Mouse (Mus musculus) layer of hippocampus, postnatal 36 days (tissue): ENCODE results near the gene Cdca5. TPM values are rescaled to one million over a fixed set of nuclear protein-coding genes. Genes with fewer than 3 reads are reported as not detected.
"Not testable (repeated sequence)": the region's sequence is repeated elsewhere in the genome, so short reads cannot be mapped to it uniquely, and the experiment has no call there.

ENCODE experiments used
- DNase-seq, 2 experiments: peaks; one replicate each; pipeline ENCODE4 v3.0.0; 2022
- total RNA-seq, 2 experiments: library from RNA; stranded (reverse); gene quantifications; 2 replicates each; pipeline ENCODE4 v1.2.3; 2021

Cdca5 gene
- total RNA-seq, 2 experiments from 2014 or later, result 0.17 to 0.43 TPM

DNA sequence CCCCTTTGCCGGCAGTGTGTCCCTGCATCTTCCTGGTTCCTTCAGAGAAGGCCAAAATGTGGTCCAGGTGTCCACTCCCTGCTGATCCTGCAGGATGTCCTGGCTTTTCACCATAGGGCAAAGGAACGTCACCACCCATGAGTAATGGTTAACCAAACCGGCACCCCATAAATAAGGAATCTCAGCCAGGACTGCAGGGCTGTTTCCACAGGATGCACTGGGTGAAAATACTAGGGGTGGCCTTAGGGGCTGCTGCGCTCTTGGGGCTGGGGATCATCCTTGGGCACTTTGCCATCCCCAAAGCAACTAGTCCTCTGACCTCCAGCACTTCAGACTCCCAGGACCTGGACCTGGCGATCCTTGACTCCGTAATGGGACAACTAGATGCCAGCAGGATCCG is 20.8 kb downstream of the Cdca5 start, which contains the start of gene Naaladl1:
Naaladl1 (plus strand) TSS at position 197 of the 400 bp plus-strand sequence.
- DNase-seq, result no peak

DNA sequence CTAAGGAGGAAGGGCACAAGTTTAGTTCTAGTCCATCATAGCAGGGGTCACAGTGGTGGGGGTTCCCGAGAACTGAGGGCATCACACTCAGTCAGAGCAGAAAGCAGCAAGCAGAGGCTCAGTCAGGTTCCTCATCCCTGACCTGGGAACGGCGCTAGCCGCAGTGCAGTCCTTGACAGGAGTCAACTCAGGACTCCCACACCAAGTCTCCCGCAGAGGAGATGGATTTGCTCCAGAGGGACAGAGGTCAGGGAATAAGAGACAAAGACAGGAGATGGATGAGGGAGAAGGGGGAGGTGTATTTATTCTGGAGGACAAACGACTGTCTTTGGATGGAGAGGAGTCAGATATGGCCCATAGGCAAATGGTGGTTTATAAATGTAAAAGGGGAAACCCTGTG is 28.3 kb downstream of the Cdca5 start:
- no peak for DNase-seq

DNA sequence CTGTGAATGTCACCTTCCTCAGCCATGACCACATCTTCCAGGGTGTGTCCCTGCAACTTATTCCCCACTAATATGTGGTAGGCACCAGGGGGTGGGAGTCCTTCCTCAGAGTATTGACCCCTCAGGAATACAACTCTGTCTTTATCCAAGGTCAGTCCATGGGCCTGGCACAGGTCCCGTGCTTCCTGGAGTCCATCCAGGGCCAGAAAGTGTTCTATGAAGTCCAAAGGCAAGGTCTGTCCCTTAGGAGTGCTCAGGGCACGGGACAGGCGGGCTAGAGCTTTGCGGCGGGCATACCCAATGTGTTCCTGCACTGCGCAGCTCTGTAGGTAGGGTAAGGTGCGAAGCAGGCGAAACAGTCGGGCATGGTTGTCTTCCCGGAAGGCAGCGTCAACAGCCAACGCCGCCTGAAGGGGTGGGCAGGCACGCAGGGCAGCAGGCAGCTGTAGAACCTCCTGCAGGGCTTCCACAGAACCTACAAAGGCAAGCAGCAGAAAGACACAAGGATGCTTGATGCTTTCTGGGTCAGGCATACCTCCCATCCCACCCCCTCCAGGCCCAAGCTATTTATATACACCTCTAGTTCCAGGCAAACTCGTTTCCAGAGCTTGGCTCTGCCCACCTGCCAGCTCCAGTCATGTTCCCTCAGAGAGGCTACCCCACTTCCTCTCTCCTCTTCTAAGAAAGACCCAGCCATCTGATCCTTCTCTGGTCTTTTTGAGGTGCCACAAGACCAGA is 31.5 kb downstream of the Cdca5 start:
- DNase-seq, result no peak

DNA sequence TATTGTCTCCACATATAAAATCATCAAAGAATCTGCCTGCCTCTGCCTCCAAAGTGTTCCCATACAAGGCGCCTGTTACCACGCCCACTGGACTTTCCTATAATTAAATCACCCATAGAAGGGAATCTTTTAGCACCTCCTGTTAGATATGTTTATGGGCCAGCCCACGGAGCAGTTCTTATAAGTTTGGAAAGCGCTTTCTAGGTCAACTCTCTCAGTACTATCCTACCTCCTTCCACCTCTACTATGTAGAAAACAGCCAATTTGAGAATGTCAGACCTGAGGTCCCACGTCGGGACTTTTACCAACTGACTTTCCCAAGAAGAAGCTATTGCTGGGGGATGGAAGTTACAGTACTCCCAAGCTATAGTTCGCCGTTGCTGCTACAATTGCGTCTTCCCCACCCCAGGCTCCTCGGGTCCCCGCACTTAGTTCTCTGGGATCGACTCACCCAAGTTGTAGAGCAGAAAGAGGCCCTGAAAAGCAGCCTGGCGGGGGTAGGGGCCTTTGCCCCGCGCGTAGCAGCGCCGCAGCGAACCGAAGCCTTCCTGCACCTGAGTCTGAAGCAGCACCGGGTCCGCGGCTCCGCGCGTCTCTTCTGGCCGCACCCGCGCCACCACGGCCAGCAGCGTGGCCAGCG is 32.7 kb downstream of the Cdca5 start:
- DNase-seq, result no peak

DNA sequence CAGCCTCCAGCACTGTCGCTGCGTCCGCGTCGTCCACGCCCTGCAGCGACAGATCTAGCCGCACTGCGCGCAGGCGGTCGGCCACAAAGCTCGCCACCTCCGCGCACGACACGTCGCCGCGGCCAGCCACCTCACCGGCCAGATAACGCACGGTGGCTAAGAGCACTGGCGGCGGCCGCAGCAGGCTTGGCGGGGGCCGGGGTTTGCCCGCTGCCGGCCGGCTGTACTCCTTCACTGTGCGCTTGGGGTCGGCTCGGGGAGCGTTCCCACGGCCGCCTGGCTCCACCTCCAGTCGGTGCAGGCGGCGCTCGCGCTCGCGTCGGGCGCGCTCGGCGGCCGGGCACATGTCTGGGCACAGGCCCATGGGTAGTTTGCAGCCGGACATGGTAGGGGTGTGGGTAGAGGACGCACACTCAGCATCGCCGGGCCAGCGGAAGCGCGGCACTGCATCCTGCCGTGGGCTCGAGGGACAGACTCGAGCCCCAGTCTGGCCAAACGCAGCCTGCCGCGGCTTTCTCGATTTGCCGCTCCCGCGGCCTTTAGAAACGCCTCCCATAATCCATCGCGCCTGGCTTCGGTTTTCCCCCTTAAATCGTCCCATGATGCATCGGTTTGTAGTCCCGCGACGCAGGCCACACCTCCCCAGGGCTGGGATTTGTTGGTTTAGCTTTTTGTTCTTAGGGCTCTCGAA is 33.3 kb downstream of the Cdca5 start, which contains the start of gene Sac3d1:
Sac3d1 (minus strand) TSS at position 665 of the 691 bp plus-strand sequence.
- peak; percentile 88 to 91 for DNase-seq

DNA sequence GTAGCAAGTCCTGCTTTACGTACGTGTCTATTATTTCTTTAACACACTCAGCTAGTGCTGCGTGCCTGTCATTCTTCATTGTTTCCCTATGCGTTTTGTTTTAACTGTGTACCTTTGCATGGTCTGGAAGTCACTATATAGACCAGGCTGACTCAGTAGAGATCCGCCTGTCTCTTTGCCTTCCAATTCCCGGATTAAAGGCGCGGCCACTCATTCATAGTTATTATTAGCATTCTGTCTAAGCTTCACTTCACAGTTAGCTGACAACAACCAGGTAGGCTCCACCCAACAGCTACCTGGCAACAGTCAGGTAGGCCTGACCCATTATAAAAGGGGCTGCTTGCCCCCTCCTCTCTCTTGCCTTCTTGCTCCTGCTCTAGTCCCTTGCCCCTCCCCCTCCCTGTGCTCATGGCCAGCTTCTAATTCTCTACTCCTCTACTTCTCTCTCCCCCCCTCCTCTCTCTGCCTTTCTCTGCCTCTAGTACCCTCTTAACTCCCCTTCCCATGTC is 33.9 kb downstream of the Cdca5 start:
- DNase-seq, result no peak

DNA sequence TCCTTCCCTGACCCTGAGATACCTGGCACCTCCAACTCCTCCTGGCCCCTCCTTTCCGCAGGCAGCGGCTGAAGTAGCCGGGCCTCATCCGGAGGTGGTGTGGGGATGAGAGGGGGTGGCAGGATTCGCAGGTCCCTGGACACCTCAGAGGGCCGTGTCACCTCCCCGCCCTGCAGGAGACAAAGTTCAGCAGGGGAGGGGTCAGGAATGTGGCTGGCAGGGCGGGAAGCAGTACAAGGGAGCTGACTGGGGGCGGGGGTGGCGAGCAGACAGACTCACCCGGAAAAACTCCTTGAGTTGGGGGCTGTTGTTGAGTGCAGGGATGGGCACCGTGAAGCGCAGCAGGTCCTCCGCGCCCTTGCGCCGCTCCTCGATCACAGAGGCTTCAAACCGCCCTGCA is 37.0 kb downstream of the Cdca5 start:
- DNase-seq, result no peak

DNA sequence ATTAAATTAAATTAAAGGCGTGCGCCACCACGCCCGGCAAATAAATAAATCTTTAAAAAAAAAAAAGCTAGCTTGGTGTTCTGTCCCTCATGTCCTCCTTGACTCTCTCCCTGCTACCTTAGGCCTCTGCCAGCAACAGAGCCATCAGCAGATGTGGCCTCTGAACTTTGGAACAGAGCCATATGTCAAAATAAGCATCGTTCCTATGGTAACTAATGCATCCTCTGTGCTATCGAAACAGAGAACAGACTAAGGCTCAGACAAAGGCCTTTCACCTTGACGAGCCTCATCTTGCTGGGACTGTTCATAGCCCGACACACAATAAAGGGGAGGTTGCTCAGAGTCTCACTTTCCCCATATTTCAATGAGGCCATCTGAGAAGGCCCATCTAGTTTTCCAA is 38.5 kb downstream of the Cdca5 start:
- DNase-seq, result no peak

DNA sequence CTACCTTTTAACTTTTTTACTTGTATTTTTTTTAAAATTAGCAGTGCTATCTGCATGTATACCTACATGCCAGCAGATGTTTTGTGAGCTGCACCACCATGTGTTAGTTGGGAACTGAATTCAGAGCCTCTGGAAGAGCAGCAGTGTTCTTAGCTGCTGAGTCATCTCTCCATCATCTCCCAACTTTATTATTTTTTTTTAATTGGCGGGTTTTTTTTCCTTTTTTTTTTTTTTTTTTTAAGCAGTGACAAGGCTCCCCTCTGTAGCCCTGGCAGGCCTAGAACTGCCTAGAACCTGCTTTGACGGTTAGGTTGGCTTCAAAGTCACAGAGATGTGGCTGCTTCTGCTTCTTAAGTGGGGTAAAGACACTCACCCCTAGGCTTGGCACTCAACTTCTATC is 40.1 kb downstream of the Cdca5 start:
- no peak for DNase-seq

DNA sequence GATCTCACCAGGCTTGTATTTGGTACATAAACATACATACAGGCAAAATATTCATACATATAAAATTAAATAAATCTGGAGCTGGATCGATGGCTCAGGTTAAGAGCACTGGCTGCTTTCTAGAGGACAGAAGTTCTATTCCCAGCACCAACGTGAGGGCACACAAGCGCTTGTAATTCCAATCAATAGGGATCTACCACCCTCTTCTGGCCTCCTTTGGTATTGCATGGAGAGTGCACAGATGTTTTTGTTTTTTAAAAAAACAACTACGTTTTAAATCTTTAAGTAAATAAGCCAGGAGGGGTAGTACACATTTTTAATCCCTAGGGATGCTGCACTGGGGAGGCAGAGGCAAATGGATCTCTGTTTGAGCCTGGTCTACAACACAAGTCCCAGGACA is 41.5 kb downstream of the Cdca5 start:
- no peak for DNase-seq

DNA sequence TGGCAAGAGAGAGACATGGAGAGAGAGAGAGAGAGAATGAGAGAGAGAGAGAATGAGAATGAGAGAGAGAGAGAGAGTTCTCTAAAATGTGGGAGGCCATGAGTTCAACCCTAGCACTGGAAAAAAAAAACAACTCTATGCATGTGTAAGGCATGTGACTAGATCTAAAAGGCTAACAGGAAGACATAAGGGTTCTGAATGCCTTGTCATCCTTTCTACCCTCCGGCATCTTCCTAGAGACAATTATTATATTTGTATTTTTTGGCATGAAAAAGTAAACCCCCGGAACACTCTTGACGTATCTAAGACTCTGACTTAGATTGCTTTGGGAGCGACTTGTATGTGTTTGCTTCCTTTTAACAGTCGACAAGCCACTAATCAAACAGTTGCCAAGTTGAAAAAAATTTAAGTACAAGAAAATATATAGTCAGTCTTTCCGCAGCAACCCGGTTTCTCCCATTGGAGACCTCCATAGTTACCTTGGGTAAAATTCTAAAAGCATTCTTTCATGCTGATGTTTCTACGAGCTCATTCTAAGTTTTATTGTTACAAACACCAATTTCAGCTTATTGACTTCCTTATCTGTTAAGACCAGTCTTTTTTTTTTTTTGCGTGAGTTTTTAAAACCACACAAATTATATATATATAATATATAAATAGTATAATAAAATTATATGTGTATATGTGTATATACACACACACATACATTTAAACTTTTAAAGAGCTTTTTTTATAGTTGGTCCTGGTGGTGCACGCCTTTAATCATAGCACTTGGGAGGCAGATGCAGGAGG is 42.2 kb downstream of the Cdca5 start:
- no peak for DNase-seq

DNA sequence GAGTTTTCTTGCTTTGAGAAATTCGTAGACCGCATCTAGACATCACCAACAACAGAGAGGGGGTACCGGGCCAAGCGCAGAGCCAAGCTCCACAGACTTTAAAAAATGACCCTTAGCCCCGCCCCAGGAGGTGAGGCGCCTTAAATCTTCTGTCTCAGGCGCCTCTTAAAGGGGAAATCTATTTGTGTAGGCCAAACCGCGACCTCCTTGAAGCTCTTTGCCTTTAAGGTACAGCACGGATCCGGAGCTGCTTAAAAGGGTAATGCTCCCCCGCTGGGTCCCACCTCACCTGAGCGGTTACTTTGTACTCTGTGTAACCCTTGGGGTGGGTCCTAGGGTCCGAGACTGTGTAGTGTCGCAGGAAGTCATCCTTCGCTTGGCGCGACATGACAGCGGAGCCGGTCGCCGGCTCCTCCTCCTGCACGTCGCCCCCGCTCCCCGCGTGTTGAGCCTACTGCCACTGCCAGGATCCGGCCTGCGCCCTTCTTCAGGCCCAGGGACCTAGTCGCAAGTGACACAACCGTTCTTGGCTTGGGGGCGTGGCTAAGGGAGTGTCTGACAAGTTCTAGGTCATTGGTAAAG is 43.1 kb downstream of the Cdca5 start, which contains the start of gene Snx15:
Snx15 (minus strand) TSS at position 545 of the 582 bp plus-strand sequence.
- DNase-seq, result peak; percentile 94

DNA sequence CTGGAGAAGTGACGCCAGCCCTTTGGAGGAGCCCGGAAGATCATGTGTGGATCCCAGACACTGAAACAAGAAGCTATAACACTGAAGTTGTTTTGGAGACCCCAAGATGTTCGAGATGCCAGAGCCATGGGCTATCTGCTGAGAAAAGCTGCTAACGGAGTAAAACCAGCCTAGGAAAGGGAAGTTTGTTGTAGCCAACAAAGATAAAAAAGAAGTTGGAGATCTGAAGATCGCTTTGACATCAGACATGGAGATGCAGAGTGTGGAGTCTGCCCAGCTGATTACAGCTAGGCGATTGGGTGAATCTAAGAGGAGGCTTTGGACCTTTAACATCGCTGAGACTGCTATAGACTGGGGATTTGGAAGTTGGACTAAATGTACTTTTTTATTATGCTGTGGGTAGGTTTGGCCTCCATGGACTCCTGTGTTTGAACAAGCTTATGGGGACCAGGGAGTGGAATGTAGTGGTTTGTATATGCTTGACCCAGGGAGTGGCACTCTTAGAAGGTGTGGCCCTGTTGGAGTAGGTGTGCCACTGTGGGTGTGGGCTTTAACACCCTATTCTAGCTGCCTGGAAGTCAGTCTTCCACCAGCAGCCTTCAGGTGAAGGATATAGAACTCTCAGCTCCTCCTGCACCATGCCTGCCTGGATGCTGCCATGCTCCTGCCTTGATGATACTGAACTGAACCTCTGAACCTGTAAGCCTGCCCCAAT is 45.8 kb downstream of the Cdca5 start:
- DNase-seq, result not testable (repeated sequence)

DNA sequence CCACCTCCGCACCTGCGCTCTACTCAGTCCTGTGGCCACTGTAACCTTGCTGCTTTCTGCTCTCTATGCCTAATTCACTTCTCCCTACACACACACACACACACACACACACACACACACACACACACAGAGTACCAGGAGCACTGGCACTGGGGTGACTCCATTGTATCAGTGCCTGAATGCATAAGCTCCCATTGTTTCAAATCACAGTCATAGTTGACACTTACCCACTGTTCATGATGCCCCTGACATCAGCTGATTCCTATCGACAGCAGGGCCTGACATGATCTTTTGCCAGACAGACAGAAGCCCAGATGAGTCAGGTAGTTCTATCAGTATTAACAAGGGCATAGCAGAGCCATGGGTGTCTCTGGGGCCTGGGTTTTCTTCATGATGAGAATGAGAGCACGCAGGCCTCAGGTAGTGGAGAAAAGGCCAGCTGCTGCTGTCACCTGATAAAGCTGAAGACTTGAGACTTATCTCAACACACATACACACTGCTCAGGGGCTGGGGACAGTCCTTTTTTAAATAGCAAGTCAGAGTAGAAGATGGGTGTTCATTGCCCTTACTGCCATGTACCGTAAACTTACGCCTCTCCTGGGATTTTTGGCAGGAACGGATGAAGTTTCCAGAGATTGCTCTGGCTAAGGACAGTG is 47.5 kb downstream of the Cdca5 start:
- DNase-seq, result no peak

DNA sequence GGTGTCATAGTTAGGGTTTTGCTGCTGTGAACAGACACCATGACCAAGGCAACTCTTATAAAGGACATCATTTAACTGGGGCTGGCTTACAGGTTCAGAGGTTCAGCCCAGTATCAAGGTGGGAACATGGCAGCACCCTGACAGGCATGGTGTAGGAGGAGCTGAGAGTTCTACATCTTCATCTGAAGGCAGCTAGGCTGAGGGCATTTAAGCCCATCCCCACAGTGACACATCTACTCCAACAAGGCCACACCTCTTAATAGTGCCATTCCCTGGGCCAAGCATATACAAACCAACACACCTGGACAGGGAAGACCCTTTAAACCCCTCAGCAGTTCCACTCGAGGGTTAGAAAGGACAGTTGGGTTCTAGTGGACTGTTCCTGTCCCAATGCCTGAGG is 48.4 kb downstream of the Cdca5 start:
- DNase-seq, result not testable (repeated sequence)

DNA sequence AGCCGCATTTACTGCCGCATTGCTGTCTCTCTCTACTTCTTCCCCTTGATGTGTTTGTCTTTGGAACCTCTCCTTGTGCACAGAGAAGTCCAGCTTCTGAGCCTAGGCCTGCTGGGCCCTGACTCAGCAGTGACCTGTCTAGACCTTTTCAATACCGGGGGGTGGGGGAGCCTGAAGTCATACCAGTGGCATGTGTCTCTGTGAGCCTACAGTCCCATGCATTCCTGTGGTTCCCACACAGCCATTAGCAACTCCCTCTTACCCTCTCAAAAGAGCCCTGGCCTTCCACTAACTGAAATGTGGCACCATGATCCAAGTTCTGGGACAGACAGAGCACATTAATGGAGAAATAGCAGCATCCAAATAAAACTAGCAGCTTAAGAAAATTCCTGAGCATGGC is 51.6 kb downstream of the Cdca5 start:
- no peak for DNase-seq

DNA sequence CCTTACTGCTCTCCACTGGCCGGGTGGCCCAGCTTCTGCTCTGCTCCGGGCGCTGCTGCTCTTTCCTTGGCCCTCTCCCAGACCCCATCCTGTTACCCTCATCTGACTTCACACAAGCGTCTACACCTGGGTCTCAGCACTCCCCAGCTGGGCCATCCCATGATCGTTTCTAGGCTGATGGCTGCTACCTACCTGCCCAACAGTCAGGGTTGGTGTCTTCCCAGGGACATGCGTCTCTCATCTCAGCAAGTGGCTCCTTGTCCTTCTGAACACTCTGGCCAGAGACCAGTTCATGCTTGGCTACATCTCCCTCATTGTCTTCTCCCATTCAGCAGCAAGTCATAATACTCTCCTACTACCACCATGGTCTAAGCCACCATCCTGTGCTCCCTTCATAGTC is 54.9 kb downstream of the Cdca5 start:
- no peak for DNase-seq

DNA sequence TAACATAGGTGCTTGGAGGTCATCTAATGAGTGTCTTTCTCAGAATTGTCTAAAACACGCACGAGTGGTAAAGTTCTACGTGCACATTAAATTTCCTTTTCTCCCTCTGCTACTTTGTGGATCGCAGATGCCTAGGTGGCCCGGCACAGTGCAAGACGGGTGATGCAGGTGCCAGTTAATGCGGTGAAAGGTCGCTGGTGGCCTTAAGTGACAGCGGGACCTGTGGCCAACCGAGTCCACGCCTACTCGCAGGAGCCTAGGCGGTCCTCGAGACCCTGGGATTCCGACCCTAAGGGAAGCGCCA is 55.5 kb downstream of the Cdca5 start:
- no peak for DNase-seq

DNA sequence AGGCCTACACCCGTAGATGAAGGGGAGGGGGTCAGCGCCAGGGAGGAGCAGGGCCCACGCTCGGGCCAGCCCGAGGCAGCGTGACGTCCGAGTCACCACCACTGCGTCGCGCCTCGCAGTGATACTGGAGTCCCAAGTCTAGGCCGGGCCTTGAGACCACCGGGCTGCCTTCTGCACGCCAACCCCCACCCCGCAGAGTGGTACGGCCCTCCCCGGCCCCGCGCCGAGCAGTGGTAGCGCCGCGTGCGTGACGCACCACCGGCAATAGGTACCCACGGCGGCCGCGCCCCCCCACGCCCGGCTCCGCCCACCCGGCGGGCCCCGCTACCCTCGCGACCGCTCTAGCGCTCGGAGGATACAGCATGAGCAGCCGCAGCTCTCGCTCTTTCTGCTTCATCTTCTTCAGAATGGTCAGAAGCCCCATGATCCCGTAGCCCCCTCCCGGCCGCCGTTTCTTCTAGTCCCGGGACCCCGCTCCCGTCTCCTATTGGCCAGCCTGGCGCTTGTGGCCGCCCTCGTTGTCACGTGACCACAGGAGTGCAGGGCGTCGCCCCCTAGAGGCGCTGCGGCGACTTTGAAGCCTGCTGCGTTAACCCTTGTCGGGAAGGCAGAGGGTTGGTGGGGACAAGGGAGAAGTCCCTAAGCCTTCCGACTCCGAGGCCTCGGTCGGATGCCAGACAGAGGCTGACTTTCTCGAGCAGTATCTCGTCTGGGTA is 56.1 kb downstream of the Cdca5 start, which contains the start of gene Batf2:
Batf2 (plus strand) TSS at position 306 of the 716 bp plus-strand sequence.
- peak; percentile 91 for DNase-seq

DNA sequence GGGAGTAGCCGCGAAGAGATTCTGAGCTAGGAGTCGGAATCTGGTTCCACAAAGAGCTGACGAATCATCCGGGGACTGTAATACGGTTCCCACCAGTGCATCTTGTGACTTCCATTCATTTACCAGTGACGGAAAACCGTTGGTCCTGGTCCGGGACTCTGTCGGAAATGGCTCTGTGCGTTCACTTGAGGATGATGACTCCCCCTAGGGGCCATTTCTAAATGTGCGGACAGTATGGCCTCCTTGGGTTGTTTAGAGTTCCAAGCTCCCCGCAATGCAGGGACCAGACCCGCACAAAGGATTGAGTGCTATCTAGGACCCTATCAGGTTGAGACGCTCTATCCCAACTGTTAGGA is 56.6 kb downstream of the Cdca5 start, which contains the start of gene Arl2:
Arl2 (minus strand) TSS at position 155 of the 356 bp plus-strand sequence.
- no peak for DNase-seq
